Mouse (Mus musculus) hindbrain, embryonic 14.5 days (tissue): Measurements from ENCODE around the gene Neurl1a. TPM values are rescaled to one million over a fixed set of nuclear protein-coding genes. Genes with fewer than 3 reads are reported as not detected.

Source experiments
- ATAC-seq: fragments of 200-750 bp; cut with Nextera tagmentation; 2 replicates; pipeline ENCODE4 v1.8.0; 2017; ENCODE audit warnings: moderate number of reproducible peaks, mild to moderate bottlenecking, moderate TSS enrichment, moderate library complexity; ENCODE audit not compliant: low FRiP score
- DNase-seq: peaks from one replicate; pipeline ENCODE4 v3.0.0-alpha.2; 2015; ENCODE audit warnings: low spot score
- H3K27ac ChIP-seq: fragments of 300-500 bp; sonication (generic); 2 replicates; pipeline ENCODE4 v1.5.1; 2014; ENCODE audit warnings: mild to moderate bottlenecking, moderate library complexity
- H3K27me3 ChIP-seq: fragments of 300-500 bp; sonication (generic); 2 replicates; pipeline ENCODE4 v1.6.1; 2014; ENCODE audit warnings: mild to moderate bottlenecking, low read length, mixed read lengths; ENCODE audit not compliant: control insufficient read depth, insufficient read depth
- H3K36me3 ChIP-seq: fragments of 300-500 bp; sonication (generic); replicated peaks from 2 replicates; pipeline ENCODE4 v1.6.1; 2014; ENCODE audit not compliant: control insufficient read depth, insufficient read depth
- H3K4me1 ChIP-seq: fragments of 300-500 bp; sonication (generic); replicated peaks from 2 replicates; pipeline ENCODE4 v1.6.1; 2014; ENCODE audit warnings: antibody characterized with exemption, low read length, mixed read lengths; ENCODE audit not compliant: control insufficient read depth, insufficient read depth
- H3K4me2 ChIP-seq: fragments of 300-500 bp; sonication (generic); replicated peaks from 2 replicates; pipeline ENCODE4 v1.6.1; 2014; ENCODE audit warnings: mild to moderate bottlenecking, moderate library complexity
- H3K4me3 ChIP-seq: fragments of 300-500 bp; sonication (generic); replicated peaks from 2 replicates; pipeline ENCODE4 v1.5.1; 2014; ENCODE audit warnings: mild to moderate bottlenecking, low read length
- H3K9ac ChIP-seq: fragments of 300-500 bp; sonication (generic); 2 replicates; pipeline ENCODE4 v1.6.1; 2014
- H3K9me3 ChIP-seq: fragments of 300-500 bp; sonication (generic); 2 replicates; pipeline ENCODE4 v1.6.1; 2016; ENCODE audit warnings: low read length; ENCODE audit not compliant: control insufficient read depth
- WGBS: fragments of 180-500 bp; shearing (Covaris S2); extraction: QIAGEN DNeasy Blood & Tissue Kit; methylation state at CpG from one replicate; pipeline ENCODE4 v1.1.7; 2014; 5-methylcytosine and 5-hydroxymethylcytosine counted together
- polyA plus RNA-seq: library from polyadenylated mRNA; unstranded; fragments of >200 nt; fragmentation: Nextera tagmentation; extraction: Ambion mirVana; gene quantifications from 2 replicates; pipeline ENCODE4 v1.2.1, GENCODE M21; 2014

Gene Neurl1a
- polyA plus RNA-seq, 1 experiment from 2014 or later: 15.1 TPM

DNA sequence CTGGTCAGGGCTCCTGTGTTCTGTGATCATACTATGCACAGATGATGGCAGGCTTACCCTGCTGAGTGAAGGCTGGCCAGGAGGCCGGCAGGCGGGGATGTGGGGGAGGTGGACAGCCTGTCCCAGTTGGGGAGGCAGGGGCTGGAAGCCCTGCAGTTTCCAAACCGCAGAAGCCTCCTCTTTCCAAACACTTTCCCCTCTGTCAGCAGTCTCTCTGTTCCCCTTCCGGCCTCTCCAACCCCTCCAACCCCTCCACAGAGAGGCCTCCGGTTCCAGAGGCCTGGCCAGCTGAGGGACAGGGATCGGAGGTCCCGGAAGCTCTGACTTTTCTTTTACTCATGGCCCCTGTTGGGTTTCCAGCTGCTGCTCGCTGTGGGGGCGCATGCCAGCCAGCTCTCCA, 102.3 kb downstream of the Neurl1a start:
- ATAC-seq: no peak
- no peaks in the 10 kb centered on the region for H3K36me3 ChIP-seq
- H3K9me3 ChIP-seq: no peaks in the 10 kb centered on the region
- H3K27me3 ChIP-seq: no peaks in the 10 kb centered on the region
- 85% methylated on average over 9 of the region's 9 CpGs for WGBS
- H3K4me1 ChIP-seq: no peaks in the 10 kb centered on the region
- no peak overlapping the region for H3K9ac ChIP-seq
- no peak overlapping the region for H3K27ac ChIP-seq
- H3K4me2 ChIP-seq: no peak overlapping the region
- DNase-seq: no peak
- no peak overlapping the region for H3K4me3 ChIP-seq

DNA sequence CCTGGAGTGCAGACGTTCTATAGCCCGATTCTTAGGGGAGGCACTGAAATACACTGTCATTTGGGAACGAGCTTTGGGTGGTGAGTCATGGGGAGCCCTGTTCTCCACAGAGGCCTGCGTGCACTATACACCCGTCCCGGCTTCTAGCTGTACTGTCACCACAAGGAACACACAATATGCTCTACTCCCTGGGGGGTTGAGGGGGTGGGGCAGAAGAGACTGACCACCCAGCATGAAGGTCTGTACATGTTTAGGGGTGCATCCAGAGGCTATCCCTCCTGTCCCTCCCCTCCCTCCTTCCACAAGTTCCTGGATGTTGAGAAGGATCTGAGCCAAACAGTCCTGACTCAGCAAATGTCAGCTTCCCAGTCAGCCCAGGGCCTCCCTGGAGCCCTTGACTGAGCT, 103.4 kb downstream of the Neurl1a start:
- no peak overlapping the region for H3K4me3 ChIP-seq
- H3K9ac ChIP-seq: no peak overlapping the region
- H3K27ac ChIP-seq: no peak overlapping the region
- WGBS: 80% methylated on average over 6 of the region's 6 CpGs
- H3K36me3 ChIP-seq: no peaks in the 10 kb centered on the region; the same call in 1 of the 2 replicates
- ATAC-seq (no peak), DNase-seq (no peak)
- H3K4me1 ChIP-seq: 0 out of 2 replicates have a peak, but pooled peaks cover 6% of the 10 kb centered on the region
- H3K9me3 ChIP-seq: no peaks in the 10 kb centered on the region
- H3K27me3 ChIP-seq: no peaks in the 10 kb centered on the region
- no peak overlapping the region for H3K4me2 ChIP-seq

DNA sequence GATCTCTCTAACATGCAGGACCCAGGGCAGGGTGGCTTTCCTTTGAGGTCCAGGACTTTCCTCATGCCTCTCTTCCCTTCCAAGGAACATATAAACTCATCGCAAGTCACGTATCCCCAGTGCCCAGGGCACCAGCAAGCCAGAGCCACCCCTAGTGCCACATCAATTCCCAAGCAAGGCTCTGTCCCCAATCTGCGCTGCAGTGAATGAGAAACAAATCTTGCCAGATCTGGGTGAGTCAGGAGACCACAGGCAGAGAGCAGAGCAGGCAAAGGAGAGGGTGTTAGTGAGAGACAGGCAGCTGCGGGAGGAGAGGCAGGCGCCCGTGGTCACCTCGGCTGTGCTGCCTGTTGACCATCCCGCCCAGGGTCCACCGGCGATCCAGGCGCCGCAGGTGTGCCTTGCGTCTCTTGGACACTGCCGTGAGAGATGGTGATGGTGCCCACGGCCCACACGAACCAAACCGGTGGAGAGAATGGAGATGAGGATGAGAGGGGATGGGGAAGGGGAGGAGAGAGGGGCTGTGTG, 104.1 kb downstream of the Neurl1a start:
- 98% methylated on average over 17 of the region's 17 CpGs for WGBS
- H3K4me3 ChIP-seq: no peak overlapping the region
- H3K4me1 ChIP-seq: 0 out of 2 replicates have a peak, but pooled peaks cover 7% of the 10 kb centered on the region
- no peak overlapping the region for H3K9ac ChIP-seq
- DNase-seq (no peak), ATAC-seq (no peak)
- H3K27ac ChIP-seq: no peak overlapping the region
- H3K9me3 ChIP-seq: no peaks in the 10 kb centered on the region
- H3K4me2 ChIP-seq: no peak overlapping the region
- no peaks in the 10 kb centered on the region for H3K27me3 ChIP-seq
- no peaks in the 10 kb centered on the region; the same call in 1 of the 2 replicates for H3K36me3 ChIP-seq

DNA sequence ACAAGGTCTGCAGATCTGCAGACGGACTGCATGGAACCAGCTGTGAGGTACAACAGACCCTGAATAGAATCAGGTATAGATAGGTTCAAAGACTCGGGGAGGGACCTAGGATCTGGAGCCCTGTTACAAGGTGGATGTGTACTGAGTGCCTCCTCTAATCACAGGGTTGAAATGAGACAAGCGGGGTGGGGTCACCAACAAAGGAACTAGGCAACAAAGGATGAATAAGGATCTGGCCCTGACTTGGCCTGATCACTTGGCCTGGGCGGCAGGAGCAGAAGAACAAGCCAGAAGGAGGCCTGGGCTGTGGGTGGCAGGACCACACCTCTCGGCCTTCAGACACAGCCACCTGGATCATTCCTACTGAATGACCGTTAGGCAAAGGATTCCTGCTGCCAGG, 107.0 kb downstream of the Neurl1a start:
- Histone ChIP-seq H3K36me3 (no peaks in the 10 kb centered on the region; the same call in 1 of the 2 replicates), H3K9ac (no peak overlapping the region), H3K4me3 (no peak overlapping the region), H3K4me1 (0 out of 2 replicates have a peak, but pooled peaks cover 7% of the 10 kb centered on the region), H3K27me3 (no peaks in the 10 kb centered on the region), H3K27ac (no peak overlapping the region), H3K4me2 (no peak overlapping the region), H3K9me3 (no peaks in the 10 kb centered on the region)
- WGBS: 83% methylated on average over 6 of the region's 6 CpGs
- DNase-seq (no peak), ATAC-seq (no peak)

DNA sequence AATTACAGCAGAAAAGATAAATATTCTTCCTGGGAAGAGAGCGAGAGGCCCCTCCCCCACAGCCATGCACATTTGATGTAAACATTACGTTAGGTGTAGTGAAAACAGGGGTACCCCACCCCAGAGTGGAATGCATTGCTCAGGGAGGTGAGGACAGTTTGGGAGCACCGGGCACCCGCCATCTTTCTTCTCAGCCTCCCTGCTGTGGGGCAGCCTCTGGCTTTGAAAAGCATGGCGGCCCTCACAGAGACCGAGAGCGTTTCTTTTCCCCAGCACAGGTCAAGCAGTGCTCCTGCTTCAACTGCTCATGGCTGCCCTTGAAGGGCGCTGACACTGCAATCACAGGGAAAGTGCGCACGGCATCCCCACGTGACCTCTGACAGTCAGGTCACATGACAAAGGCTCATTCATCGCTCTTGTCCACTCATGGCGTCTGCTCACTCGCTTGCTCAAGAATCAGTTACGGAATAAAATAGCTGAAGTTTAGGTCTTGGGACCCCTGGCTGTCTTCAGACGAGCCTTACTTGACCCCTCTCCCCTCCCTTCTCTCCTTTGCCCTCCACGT, 108.3 kb downstream of the Neurl1a start:
- 0 out of 2 replicates have a peak, but pooled peaks have one; percentile 29 for ATAC-seq
- no peak overlapping the region for H3K27ac ChIP-seq

DNA sequence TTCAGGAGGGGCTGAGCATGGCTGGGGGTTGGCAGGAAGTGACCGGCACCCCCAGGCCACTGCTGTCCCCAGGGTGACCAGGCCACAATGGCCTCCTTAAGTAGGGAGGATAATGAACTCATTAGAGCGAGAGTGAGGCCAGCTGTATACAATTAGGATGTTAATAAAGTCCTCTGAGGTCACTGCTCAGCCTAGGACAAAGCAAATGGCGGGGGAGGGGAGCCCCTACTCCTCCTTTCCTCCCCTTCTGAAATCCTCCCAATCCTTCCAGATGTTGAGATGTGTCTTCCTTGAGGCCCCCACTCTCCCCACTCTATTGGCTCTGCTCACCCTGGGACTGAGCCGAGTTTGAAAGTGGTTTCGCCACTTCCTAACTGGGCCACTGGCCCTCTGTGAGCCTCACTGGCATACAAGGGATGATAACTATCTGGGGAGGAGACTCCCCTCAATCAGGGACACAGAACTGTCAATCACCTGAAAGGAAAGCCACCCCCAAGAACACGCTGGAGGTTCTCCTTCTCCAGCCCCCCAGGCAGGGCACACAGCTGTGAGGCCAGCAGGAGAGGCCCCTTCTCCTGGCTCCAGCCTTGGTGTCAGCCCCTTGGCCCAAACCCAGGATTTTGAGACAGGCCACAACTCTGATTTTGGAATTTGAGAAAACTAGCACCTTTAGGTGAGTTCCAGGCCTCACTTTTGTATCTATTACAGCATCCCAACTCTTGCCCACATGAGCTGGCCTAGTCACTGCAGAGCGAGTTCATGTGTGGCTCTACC, 112.9 kb downstream of the Neurl1a start:
- Histone ChIP-seq H3K9ac (no peak overlapping the region), H3K27ac (no peak overlapping the region), H3K27me3 (no peaks in the 10 kb centered on the region), H3K4me2 (no peak overlapping the region), H3K4me1 (peaks cover 17% of the 10 kb centered on the region; the same call in 1 of the 2 replicates), H3K36me3 (no peaks in the 10 kb centered on the region), H3K4me3 (no peak overlapping the region), H3K9me3 (no peaks in the 10 kb centered on the region)
- 0 out of 2 replicates have a peak, but pooled peaks have one; percentile 11 for ATAC-seq
- DNase-seq: no peak
- WGBS: 30% methylated on average over 7 of the region's 7 CpGs

More for the DNA sequence above, 108.3 kb downstream of the Neurl1a start:
- no peaks in the 10 kb centered on the region for H3K27me3 ChIP-seq
- no peak overlapping the region for H3K4me3 ChIP-seq
- no peak overlapping the region for H3K9ac ChIP-seq
- no peaks in the 10 kb centered on the region for H3K9me3 ChIP-seq
- H3K4me1 ChIP-seq: peaks cover 16% of the 10 kb centered on the region; the same call in 1 of the 2 replicates
- H3K4me2 ChIP-seq: no peak overlapping the region
- H3K36me3 ChIP-seq: no peaks in the 10 kb centered on the region; the same call in 1 of the 2 replicates
- 44% methylated on average over 17 of the region's 17 CpGs for WGBS
- DNase-seq: no peak

DNA sequence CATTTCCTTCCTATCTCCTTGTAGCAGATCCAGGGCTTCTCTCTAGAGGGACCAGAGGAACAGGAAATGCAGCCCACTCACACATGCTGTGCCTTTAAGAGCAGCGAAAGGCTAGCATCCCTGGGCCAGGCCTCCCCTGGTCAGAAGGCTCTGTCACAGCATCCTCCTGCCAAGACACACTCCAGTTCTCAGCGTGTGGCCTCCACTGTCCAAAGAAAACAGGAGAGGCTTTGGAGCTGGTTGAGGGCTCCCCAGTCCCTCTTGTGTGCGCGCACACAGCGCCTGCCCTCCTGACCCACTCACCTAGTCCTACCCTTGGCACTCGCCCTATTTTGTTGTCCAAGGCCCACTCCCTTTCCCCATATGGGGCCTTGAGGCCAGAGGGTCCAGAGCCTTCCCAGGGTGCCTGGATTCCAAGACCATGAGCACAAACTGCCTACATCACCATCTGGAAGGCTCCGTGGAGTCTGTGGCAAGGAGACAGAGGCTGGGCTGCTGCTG, 113.9 kb downstream of the Neurl1a start:
- H3K27ac ChIP-seq: no peak overlapping the region
- H3K4me3 ChIP-seq: no peak overlapping the region
- H3K9me3 ChIP-seq: no peaks in the 10 kb centered on the region
- WGBS: 50% methylated on average over 7 of the region's 7 CpGs
- H3K27me3 ChIP-seq: no peaks in the 10 kb centered on the region
- no peak for ATAC-seq
- no peaks in the 10 kb centered on the region for H3K36me3 ChIP-seq
- no peak overlapping the region for H3K4me2 ChIP-seq
- peaks cover 10% of the 10 kb centered on the region; the same call in 1 of the 2 replicates for H3K4me1 ChIP-seq
- no peak overlapping the region for H3K9ac ChIP-seq
- no peak for DNase-seq

DNA sequence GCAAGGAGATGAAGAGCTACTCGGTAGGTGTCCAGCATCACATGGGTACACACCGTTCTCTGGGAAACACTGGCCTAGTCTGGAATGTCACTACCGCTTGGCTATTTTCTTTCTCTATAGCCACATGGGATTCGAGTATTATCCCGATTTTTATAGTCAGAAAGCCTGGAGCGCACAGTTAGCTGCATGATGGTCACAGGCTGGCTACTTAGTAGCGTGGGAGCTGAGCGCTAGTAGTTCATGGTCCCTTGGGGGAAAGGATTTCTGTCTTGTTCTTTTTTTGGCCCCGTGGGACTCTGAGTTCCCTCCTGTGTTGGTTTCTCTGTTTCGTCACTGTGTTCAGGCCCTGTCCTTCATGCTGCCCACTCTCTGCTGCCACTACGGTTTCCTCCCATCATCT, 119.5 kb downstream of the Neurl1a start:
- Histone ChIP-seq H3K9ac (no peak overlapping the region), H3K36me3 (no peaks in the 10 kb centered on the region), H3K27ac (no peak overlapping the region), H3K4me3 (no peak overlapping the region), H3K9me3 (no peaks in the 10 kb centered on the region), H3K4me2 (no peak overlapping the region), H3K4me1 (peaks cover 23% of the 10 kb centered on the region), H3K27me3 (no peaks in the 10 kb centered on the region)
- ATAC-seq (no peak), DNase-seq (no peak)
- WGBS: 72% methylated on average over 11 of the region's 11 CpGs
